Mouse (Mus musculus): Measurements from ENCODE around the gene Ticam1. TPM values are rescaled to one million over a fixed set of nuclear protein-coding genes. Genes with fewer than 3 reads are reported as not detected.
"Not testable (repeated sequence)": the region's sequence is repeated elsewhere in the genome, so short reads cannot be mapped to it uniquely, and the experiment has no call there.

The Ticam1 gene
- total RNA-seq, 4 experiments from 2014 or later = 23.9 to 26.3 (median 24.8) TPM

- DNase-seq = no peak
Observed at GRCm38 (mm10) chr17:56262645-56263094, 13.9 kb downstream of the Ticam1 start.

GRCm38 (mm10) chr17:56261166-56261565, 15.4 kb downstream of the Ticam1 start:
- no peak for DNase-seq

- DNase-seq = no peak
Observed at GRCm38 (mm10) chr17:56259301-56260037, 17.1 kb downstream of the Ticam1 start.

GRCm38 (mm10) chr17:56258812-56259211, 17.8 kb downstream of the Ticam1 start:
- not testable (repeated sequence) for DNase-seq

GRCm38 (mm10) chr17:56258269-56258668, 18.3 kb downstream of the Ticam1 start:
- not testable (repeated sequence) for DNase-seq

GRCm38 (mm10) chr17:56257181-56257894, 19.2 kb downstream of the Ticam1 start:
- DNase-seq = no peak

GRCm38 (mm10) chr17:56256239-56256881, 20.2 kb downstream of the Ticam1 start, which contains the start of gene Fem1a:
Fem1a (plus strand) TSS chr17:56256810.
- peak; percentile 97 for DNase-seq

GRCm38 (mm10) chr17:56255863-56256238, 20.7 kb downstream of the Ticam1 start:
- peak; percentile 97 for DNase-seq

- no peak for DNase-seq
Observed at GRCm38 (mm10) chr17:56255429-56255828, 21.2 kb downstream of the Ticam1 start.

- no peak for DNase-seq
Observed at GRCm38 (mm10) chr17:56254695-56255094, 21.9 kb downstream of the Ticam1 start.

GRCm38 (mm10) chr17:56251136-56251829, 25.3 kb downstream of the Ticam1 start:
- DNase-seq = peak; percentile 46

- no peak for DNase-seq
Observed at GRCm38 (mm10) chr17:56245608-56246007, 31.0 kb downstream of the Ticam1 start.

- peak; percentile 71 for DNase-seq
Observed at GRCm38 (mm10) chr17:56241541-56242401, 34.8 kb downstream of the Ticam1 start.

GRCm38 (mm10) chr17:56233818-56234469, 42.6 kb downstream of the Ticam1 start:
- DNase-seq = peak; percentile 19

- DNase-seq = no peak
Observed at GRCm38 (mm10) chr17:56233389-56233788, 43.2 kb downstream of the Ticam1 start.

- no peak for DNase-seq
Observed at GRCm38 (mm10) chr17:56229943-56230342, 46.6 kb downstream of the Ticam1 start.

- DNase-seq = no peak
Observed at GRCm38 (mm10) chr17:56226566-56226965, 50.0 kb downstream of the Ticam1 start.

GRCm38 (mm10) chr17:56224916-56225315, 51.7 kb downstream of the Ticam1 start:
- DNase-seq = no peak

- DNase-seq = peak; percentile 47
Observed at GRCm38 (mm10) chr17:56219805-56220204, 56.8 kb downstream of the Ticam1 start.

All from adrenal gland, adult 8-10 months (tissue).